Mouse (Mus musculus) embryonic fibroblast, embryonic 13.5 days (primary cell): ENCODE measurements around the gene Dytn.

Source experiments
- CTCF ChIP-seq: IDR thresholded peaks from 2 replicates; pipeline ENCODE4 v1.5.1; 2011; ENCODE audit warnings: mild to moderate bottlenecking, control low read depth, low read length, moderate library complexity, borderline replicate concordance; ENCODE audit not compliant: insufficient read depth
- POLR2A ChIP-seq: IDR thresholded peaks from 2 replicates; pipeline ENCODE4 v1.6.1; 2011; ENCODE audit warnings: low read depth, mild to moderate bottlenecking, control low read depth, low read length, moderate library complexity

DNA sequence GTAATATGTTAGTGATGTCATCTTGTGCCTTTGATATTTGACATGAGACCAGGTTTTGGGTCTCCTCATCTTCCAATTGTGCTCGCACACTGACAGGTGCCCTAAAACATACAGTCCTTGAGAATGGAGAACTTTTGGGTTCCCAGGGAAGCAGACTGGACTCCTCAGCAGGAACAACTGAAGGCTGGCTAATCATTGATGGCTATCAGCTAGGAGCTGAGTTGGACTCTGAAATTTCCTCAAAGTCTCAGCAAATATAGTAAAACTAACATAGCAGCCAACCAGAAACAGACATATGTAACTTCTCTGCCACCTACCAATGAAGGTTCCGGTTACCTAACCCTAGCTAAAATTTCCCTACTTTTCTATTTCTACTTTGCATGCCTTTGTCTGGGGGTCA is 20.6 kb downstream of the Dytn start:
- TF ChIP-seq CTCF (no peak), POLR2A (no peak)
